Mouse (Mus musculus) midbrain, embryonic 12.5 days (tissue): Measurements from ENCODE around the gene Rasa3. TPM values are rescaled to one million over a fixed set of nuclear protein-coding genes. Genes with fewer than 3 reads are reported as not detected.

Experiments
- ATAC-seq: fragments of 200-750 bp; cut with Nextera tagmentation; 2 replicates; pipeline ENCODE4 v1.8.0; 2017; ENCODE audit warnings: low read depth, moderate TSS enrichment, moderate library complexity; ENCODE audit not compliant: low FRiP score
- H3K27ac ChIP-seq: fragments of 300-500 bp; sonication (generic); replicated peaks from 2 replicates; pipeline ENCODE4 v1.5.1; 2016; ENCODE audit warnings: mild to moderate bottlenecking
- H3K27me3 ChIP-seq: fragments of 300-500 bp; sonication (generic); 2 replicates; pipeline ENCODE4 v1.6.1; 2016; ENCODE audit warnings: mild to moderate bottlenecking
- H3K36me3 ChIP-seq: fragments of 300-500 bp; sonication (generic); 2 replicates; pipeline ENCODE4 v1.6.1; 2016
- H3K4me1 ChIP-seq: fragments of 300-500 bp; sonication (generic); 2 replicates; pipeline ENCODE4 v1.6.1; 2016
- H3K4me2 ChIP-seq: fragments of 300-500 bp; sonication (generic); replicated peaks from 2 replicates; pipeline ENCODE4 v1.6.1; 2016; ENCODE audit warnings: mild to moderate bottlenecking, moderate library complexity
- H3K4me3 ChIP-seq: fragments of 300-500 bp; sonication (generic); 2 replicates; pipeline ENCODE4 v1.5.1; 2016; ENCODE audit warnings: mild to moderate bottlenecking
- H3K9ac ChIP-seq: fragments of 300-500 bp; sonication (generic); replicated peaks from 2 replicates; pipeline ENCODE4 v1.6.1; 2016; ENCODE audit warnings: mild to moderate bottlenecking, moderate library complexity
- H3K9me3 ChIP-seq: fragments of 300-500 bp; sonication (generic); 2 replicates; pipeline ENCODE4 v1.6.1; 2016; ENCODE audit warnings: mild to moderate bottlenecking
- WGBS: fragments of 180-500 bp; shearing (Covaris S2); methylation state at CpG from one replicate; pipeline ENCODE4 v1.1.7; 2016; 5-methylcytosine and 5-hydroxymethylcytosine counted together
- polyA plus RNA-seq: library from polyadenylated mRNA; unstranded; fragments of >200 nt; fragmentation: Nextera tagmentation; extraction: Ambion mirVana; gene quantifications from 2 replicates; pipeline ENCODE4 v1.2.1, GENCODE M21; 2016

Gene Rasa3
- polyA plus RNA-seq, 1 experiment from 2014 or later: 23.7 TPM

GRCm38 (mm10) chr8:13664711-13665210, 12.6 kb downstream of the Rasa3 start:
- Histone ChIP-seq H3K9ac (no peak overlapping the region), H3K27ac (no peak overlapping the region), H3K4me2 (no peak overlapping the region), H3K36me3 (no peaks in the 10 kb centered on the region), H3K4me3 (no peak overlapping the region), H3K4me1 (peaks cover 4% of the 10 kb centered on the region), H3K9me3 (no peaks in the 10 kb centered on the region), H3K27me3 (no peaks in the 10 kb centered on the region)
- no peak for ATAC-seq
- WGBS: 91% methylated on average over 6 of the region's 6 CpGs

GRCm38 (mm10) chr8:13660323-13660722, 17.1 kb downstream of the Rasa3 start:
- no peaks in the 10 kb centered on the region for H3K27me3 ChIP-seq
- H3K9me3 ChIP-seq: no peaks in the 10 kb centered on the region
- H3K4me1 ChIP-seq: no peaks in the 10 kb centered on the region
- no peak overlapping the region for H3K27ac ChIP-seq
- no peak overlapping the region for H3K4me2 ChIP-seq
- no peak overlapping the region for H3K9ac ChIP-seq
- 89% methylated on average over 13 of the region's 13 CpGs for WGBS
- H3K36me3 ChIP-seq: no peaks in the 10 kb centered on the region
- ATAC-seq: no peak
- H3K4me3 ChIP-seq: no peak overlapping the region

- ATAC-seq: no peak
- no peaks in the 10 kb centered on the region for H3K9me3 ChIP-seq
- no peak overlapping the region for H3K4me2 ChIP-seq
- no peaks in the 10 kb centered on the region for H3K36me3 ChIP-seq
- no peak overlapping the region for H3K4me3 ChIP-seq
- no peaks in the 10 kb centered on the region for H3K4me1 ChIP-seq
- no peak overlapping the region for H3K27ac ChIP-seq
- H3K9ac ChIP-seq: no peak overlapping the region
- 73% methylated on average over 12 of the region's 12 CpGs for WGBS
- H3K27me3 ChIP-seq: no peaks in the 10 kb centered on the region
These were observed 19.9 kb downstream of the Rasa3 start for GRCm38 (mm10) chr8:13657479-13657878.

GRCm38 (mm10) chr8:13655033-13655351, 22.4 kb downstream of the Rasa3 start:
- 92% methylated on average over 5 of the region's 5 CpGs for WGBS
- no peaks in the 10 kb centered on the region for H3K36me3 ChIP-seq
- no peaks in the 10 kb centered on the region for H3K9me3 ChIP-seq
- no peaks in the 10 kb centered on the region for H3K4me1 ChIP-seq
- no peak overlapping the region for H3K4me3 ChIP-seq
- no peak for ATAC-seq
- no peaks in the 10 kb centered on the region for H3K27me3 ChIP-seq
- no peak overlapping the region for H3K27ac ChIP-seq
- H3K9ac ChIP-seq: no peak overlapping the region
- H3K4me2 ChIP-seq: no peak overlapping the region

GRCm38 (mm10) chr8:13654350-13655032, 22.9 kb downstream of the Rasa3 start:
- no peak overlapping the region for H3K9ac ChIP-seq
- no peaks in the 10 kb centered on the region for H3K27me3 ChIP-seq
- WGBS: 87% methylated on average over 10 of the region's 11 CpGs
- H3K4me1 ChIP-seq: 0 out of 2 replicates have a peak, but pooled peaks cover 3% of the 10 kb centered on the region
- no peak overlapping the region for H3K4me3 ChIP-seq
- no peaks in the 10 kb centered on the region for H3K36me3 ChIP-seq
- ATAC-seq: no peak
- H3K27ac ChIP-seq: no peak overlapping the region
- no peak overlapping the region for H3K4me2 ChIP-seq
- H3K9me3 ChIP-seq: no peaks in the 10 kb centered on the region

GRCm38 (mm10) chr8:13650541-13651191, 26.7 kb downstream of the Rasa3 start:
- no peak overlapping the region for H3K9ac ChIP-seq
- no peak overlapping the region for H3K4me2 ChIP-seq
- no peaks in the 10 kb centered on the region for H3K27me3 ChIP-seq
- H3K27ac ChIP-seq: no peak overlapping the region
- no peak overlapping the region for H3K4me3 ChIP-seq
- no peak for ATAC-seq
- no peaks in the 10 kb centered on the region for H3K36me3 ChIP-seq
- peaks cover 23% of the 10 kb centered on the region for H3K4me1 ChIP-seq
- no peaks in the 10 kb centered on the region for H3K9me3 ChIP-seq
- WGBS: 92% methylated on average over 11 of the region's 11 CpGs

- Histone ChIP-seq H3K9me3 (no peaks in the 10 kb centered on the region), H3K27me3 (no peaks in the 10 kb centered on the region), H3K27ac (peak overlapping the region; percentile 83), H3K4me1 (peaks cover 37% of the 10 kb centered on the region), H3K9ac (no peak overlapping the region), H3K36me3 (no peaks in the 10 kb centered on the region), H3K4me2 (no peak overlapping the region), H3K4me3 (no peak overlapping the region)
- 24% methylated on average over 3 of the region's 3 CpGs for WGBS
- no peak for ATAC-seq
These were observed 28.3 kb downstream of the Rasa3 start for GRCm38 (mm10) chr8:13649154-13649515.

- Histone ChIP-seq H3K4me2 (peak overlapping the region; percentile 24), H3K4me1 (peaks cover 38% of the 10 kb centered on the region), H3K4me3 (no peak overlapping the region), H3K9me3 (no peaks in the 10 kb centered on the region), H3K36me3 (no peaks in the 10 kb centered on the region), H3K9ac (no peak overlapping the region), H3K27me3 (no peaks in the 10 kb centered on the region), H3K27ac (peak overlapping the region; percentile 83)
- WGBS: 23% methylated on average over 7 of the region's 7 CpGs
- ATAC-seq: peak; percentile 74
These were observed 28.8 kb downstream of the Rasa3 start for GRCm38 (mm10) chr8:13648377-13649153.

- H3K27me3 ChIP-seq: no peaks in the 10 kb centered on the region
- H3K9me3 ChIP-seq: no peaks in the 10 kb centered on the region
- peaks cover 38% of the 10 kb centered on the region for H3K4me1 ChIP-seq
- H3K4me3 ChIP-seq: no peak overlapping the region
- H3K36me3 ChIP-seq: no peaks in the 10 kb centered on the region
- no peak overlapping the region for H3K4me2 ChIP-seq
- ATAC-seq: no peak
- H3K27ac ChIP-seq: no peak overlapping the region
- 93% methylated on average over 5 of the region's 5 CpGs for WGBS
- H3K9ac ChIP-seq: no peak overlapping the region
These were observed 29.8 kb downstream of the Rasa3 start for GRCm38 (mm10) chr8:13647591-13647990.

- no peaks in the 10 kb centered on the region for H3K36me3 ChIP-seq
- no peak overlapping the region for H3K9ac ChIP-seq
- no peaks in the 10 kb centered on the region for H3K27me3 ChIP-seq
- ATAC-seq: no peak
- 56% methylated on average over 6 of the region's 6 CpGs for WGBS
- H3K27ac ChIP-seq: no peak overlapping the region
- H3K4me3 ChIP-seq: no peak overlapping the region
- no peak overlapping the region for H3K4me2 ChIP-seq
- peaks cover 38% of the 10 kb centered on the region for H3K4me1 ChIP-seq
- no peaks in the 10 kb centered on the region for H3K9me3 ChIP-seq
These were observed 32.3 kb downstream of the Rasa3 start for GRCm38 (mm10) chr8:13644932-13645676.

GRCm38 (mm10) chr8:13644155-13644554, 33.2 kb downstream of the Rasa3 start:
- Histone ChIP-seq H3K27ac (peak overlapping the region; percentile 54), H3K36me3 (no peaks in the 10 kb centered on the region), H3K9ac (no peak overlapping the region), H3K9me3 (no peaks in the 10 kb centered on the region), H3K27me3 (no peaks in the 10 kb centered on the region), H3K4me1 (peaks cover 32% of the 10 kb centered on the region), H3K4me3 (no peak overlapping the region), H3K4me2 (no peak overlapping the region)
- WGBS: 14% methylated on average over 6 of the region's 6 CpGs
- ATAC-seq: no peak
